Mouse (Mus musculus) central nervous system, embryonic 14 days (tissue): ENCODE data around the gene Nectin1. TPM values are rescaled to one million over a fixed set of nuclear protein-coding genes. Genes with fewer than 3 reads are reported as not detected.

Experiments used
- polyA plus RNA-seq: library from polyadenylated mRNA; depleted of rRNA; stranded (reverse); fragments of >200 nt; gene quantifications from 2 replicates; pipeline ENCODE4 v1.2.3, GENCODE M21; 2012; rRNA removed

Gene Nectin1
- 16.3 and 18.8 TPM in 2 replicates for polyA plus RNA-seq

DNA sequence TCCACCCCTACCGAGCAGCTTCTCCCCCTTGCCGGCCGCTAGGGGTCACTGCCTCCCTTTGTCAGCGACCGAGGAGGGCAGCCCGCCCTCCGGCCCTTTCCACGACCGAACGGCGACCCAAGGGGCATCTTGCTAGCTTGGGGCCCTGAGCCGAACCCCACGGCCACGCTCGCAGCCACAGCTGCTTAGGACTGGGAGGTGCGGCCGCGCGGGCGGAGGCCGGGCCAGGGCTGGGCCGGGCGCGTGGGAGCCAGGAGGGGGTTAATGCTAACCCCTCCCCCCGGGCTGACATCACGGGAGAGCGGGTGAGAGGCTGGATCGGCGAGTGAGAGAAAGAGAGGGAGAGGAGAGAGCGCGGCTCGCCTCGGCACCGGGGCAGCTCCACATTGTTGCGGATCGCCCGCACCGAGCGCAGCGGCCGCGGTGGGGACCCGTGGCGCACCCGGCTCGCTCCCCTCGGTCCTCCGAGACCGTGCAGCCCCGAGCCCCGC lies at the start of gene Nectin1:
Gene Nectin1, plus strand, starts transcription at position 338 of the 491 bp plus-strand sequence.

